Mouse (Mus musculus) heart, adult 2 months (tissue): ENCODE data around the gene Pml.

ENCODE experiments used
- CTCF ChIP-seq: fragments of 200-600 bp; IDR thresholded peaks from 2 replicates; pipeline ENCODE4 v1.8.1; 2022; ENCODE audit warnings: antibody characterized with exemption, mild to moderate bottlenecking, moderate library complexity
- EP300 ChIP-seq: fragments of 200-500 bp; IDR thresholded peaks from 2 replicates; pipeline ENCODE4 v1.6.1; 2011; ENCODE audit warnings: low read depth, low read length, control low read depth; ENCODE audit not compliant: insufficient read depth
- POLR2A ChIP-seq: fragments of 200-500 bp; IDR thresholded peaks from 2 replicates; pipeline ENCODE4 v1.6.1; 2011; ENCODE audit warnings: mild to moderate bottlenecking, low read depth, low read length, control low read depth; ENCODE audit not compliant: insufficient read depth

DNA sequence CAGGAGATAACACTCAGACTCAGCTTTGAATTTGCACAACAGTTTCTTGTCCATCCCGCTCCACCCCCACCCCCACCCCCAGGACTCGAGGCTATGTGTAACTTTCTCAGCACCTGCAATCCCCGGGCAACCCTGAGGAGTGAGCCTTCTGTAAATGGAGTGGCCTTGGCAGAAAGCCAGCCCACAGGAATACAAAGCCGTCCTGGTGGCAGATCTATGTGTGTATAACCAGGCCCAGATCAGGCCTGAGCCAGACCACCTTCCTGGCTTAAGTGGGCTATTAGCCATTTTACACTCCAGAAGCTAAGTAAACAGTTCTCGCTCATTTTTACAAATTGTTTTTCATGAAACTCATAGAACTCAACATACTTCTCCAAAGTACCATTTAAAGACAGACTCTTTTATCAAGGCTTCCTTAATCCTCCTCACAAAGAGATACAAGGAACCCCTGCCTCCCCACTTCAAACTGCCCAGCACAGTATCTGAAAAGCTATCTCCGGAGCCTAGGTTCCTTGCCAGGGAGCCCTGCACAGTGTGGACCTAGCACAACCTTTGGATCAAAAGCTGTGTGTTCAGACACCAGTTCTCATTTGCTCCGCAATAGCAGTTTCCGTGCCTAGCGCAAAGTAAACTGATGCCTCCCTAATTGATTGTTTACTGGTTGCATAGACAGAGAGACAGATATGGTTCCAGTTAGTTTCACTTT is 7.7 kb downstream of the Pml start:
- TF ChIP-seq POLR2A (no peak), CTCF (no peak), EP300 (no peak)
